In the genomic region with DNA sequence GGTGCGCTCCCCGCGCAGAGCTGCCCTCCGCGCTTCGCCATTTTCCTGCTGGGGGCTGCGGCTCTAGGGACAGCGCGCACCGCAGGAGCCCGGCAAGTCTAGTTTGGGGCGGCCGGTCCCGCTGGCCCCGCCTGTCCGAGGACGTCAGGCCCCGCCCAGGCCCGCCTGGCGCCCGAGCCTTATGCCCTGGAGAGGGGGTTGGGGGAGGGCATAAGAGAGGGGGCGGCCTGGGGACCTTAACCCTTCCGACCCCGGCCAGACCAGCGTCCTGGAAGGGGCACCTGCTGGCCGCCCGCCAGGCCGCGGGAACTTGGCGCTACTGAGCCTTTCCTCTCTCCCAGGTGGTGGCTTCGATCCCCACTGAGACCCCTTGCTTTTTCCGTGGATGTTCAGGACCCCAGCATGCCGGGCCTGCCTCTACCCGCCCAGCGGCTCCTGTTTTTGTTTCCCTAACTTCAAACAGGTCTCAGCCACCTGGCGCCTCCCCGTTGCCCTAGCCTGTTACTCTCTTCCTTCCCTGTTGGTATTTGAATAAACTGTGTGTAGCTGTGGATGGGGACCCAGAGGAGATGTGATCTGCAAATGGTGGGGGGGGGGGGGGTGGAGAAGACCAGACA, we compare ENCODE assay signal across 8 mouse cellular contexts. TPM values are rescaled to one million over a fixed set of nuclear protein-coding genes. Genes with fewer than 3 reads are reported as not detected.
A peak's percentile ranks its signal among the peaks of the same experiment; 100 is the strongest.
DNase-seq lines count a peak whose midpoint lies in the region; ATAC-seq and TF ChIP-seq lines count a peak whose summit lies in the region.

A gene (minus strand): TSS at position 98 of the 617 bp plus-strand sequence.

- peaks cover 25% of the 10 kb centered on the region for H3K36me3 ChIP-seq in E14TG2a.4 (ENCODE audit: insufficient read depth, low read length)
- no peaks in the 10 kb centered on the region for H3K36me3 ChIP-seq in forebrain, embryonic 11.5 days (ENCODE audit: control insufficient read depth, insufficient read depth, low read length)

- H3K9ac ChIP-seq in forebrain, embryonic 11.5 days (ENCODE audit: low read length), result peak within 1 kb of the TSS; percentile 55

- peak; percentile 80 for ATAC-seq in forebrain, embryonic 11.5 days (replicated peaks; ENCODE audit: low FRiP score)

- peak; percentile 85 for DNase-seq in adrenal gland, postnatal 10 days
- DNase-seq in forebrain, embryonic 11.5 days (ENCODE audit: low spot score), result peak; percentile 86
- DNase-seq in heart, postnatal 25 days (ENCODE audit: low spot score), result no peak
- no peak for DNase-seq in large intestine, adult 2 months (ENCODE audit: low read depth, low spot score)
- peak; percentile 71 for DNase-seq in mesoderm, embryonic 11.5 days (ENCODE audit: low read depth, low spot score)
- peak; percentile 54 for DNase-seq in urinary bladder, postnatal 10 days (ENCODE audit: low spot score)
- DNase-seq in right cerebral cortex, postnatal 25 days, result no peak

- H3K9me3 ChIP-seq in E14TG2a.4 (ENCODE audit: low read length), result no peaks in the 10 kb centered on the region
- H3K9me3 ChIP-seq in forebrain, embryonic 11.5 days (ENCODE audit: control insufficient read depth, low read length), result no peaks in the 10 kb centered on the region

- TF ChIP-seq CTCF in E14TG2a.4 (conservative IDR thresholded peaks at IDR 0.05; ENCODE audit: low read length), result no peak

- no peak within 1 kb of the TSS for H3K27ac ChIP-seq in forebrain, embryonic 11.5 days (ENCODE audit: low read depth, low read length)

- peaks cover 88% of the 10 kb centered on the region for H3K4me1 ChIP-seq in E14TG2a.4 (replicated peaks; ENCODE audit: low read depth, low read length)
- peaks cover 21% of the 10 kb centered on the region for H3K4me1 ChIP-seq in forebrain, embryonic 11.5 days (replicated peaks; ENCODE audit: control insufficient read depth, insufficient read depth, low read length)

- intact Hi-C loops in heart, postnatal 25 days (cut with DNase I), result loop anchor here (2.0 kb wide), 1 partner anchor 17 kb away; no protein-coding TSS in a partner anchor

- peak within 1 kb of the TSS; percentile 96 for H3K4me3 ChIP-seq in E14TG2a.4 (replicated peaks; ENCODE audit: low read length)
- H3K4me3 ChIP-seq in forebrain, embryonic 11.5 days (ENCODE audit: low read depth, low read length), result peak within 1 kb of the TSS; percentile 53

- peaks cover 13% of the 10 kb centered on the region; the same call in 1 of the 2 replicates for H3K27me3 ChIP-seq in E14TG2a.4 (ENCODE audit: insufficient read depth, low read length)
- peaks cover 7% of the 10 kb centered on the region for H3K27me3 ChIP-seq in forebrain, embryonic 11.5 days (ENCODE audit: control insufficient read depth, insufficient read depth, low read length)

- WGBS in forebrain, embryonic 11.5 days, result under 1% methylated on average over 37 of the region's 37 CpGs
- whole genome bisulfite sequencing in large intestine, adult 2 months, result 1% methylated on average over 37 of the region's 37 CpGs

- H3K4me2 ChIP-seq in forebrain, embryonic 11.5 days (ENCODE audit: low read depth, low read length, severe bottlenecking), result peak within 1 kb of the TSS; percentile 100

RNA-seq across cellular contexts. Expression of the gene that starts here (rescaled TPM):
- 10 to 100 TPM; 35.6 to 39.0 TPM for total RNA-seq in adrenal gland, postnatal 10 days (2021)
- polyA plus RNA-seq in forebrain, embryonic 11.5 days (2014; fragmentation: Nextera tagmentation; extraction: Ambion mirVana), result 5.9 and 7.8 TPM in 2 replicates
- 10 to 100 TPM; 50.3 to 58.2 TPM for total RNA-seq in heart, postnatal 25 days (2021)
- polyA plus RNA-seq in large intestine, adult 2 months (2012; rRNA removed), result 29.5 and 32.7 TPM in 2 replicates

Comparison
In these comparisons a context has a peak if more than half of its experiments do, and no peak if none do; other contexts are left out.
1. DNase-seq: peak in adrenal gland, postnatal 10 days (single experiment), forebrain, embryonic 11.5 days (single experiment), mesoderm, embryonic 11.5 days (single experiment) and urinary bladder, postnatal 10 days (single experiment); none in heart, postnatal 25 days (single experiment), large intestine, adult 2 months (single experiment) and right cerebral cortex, postnatal 25 days (single experiment).